ENCODE assay signal across 8 mouse cellular contexts in genomic region chr5:147293127-147293910, GRCm38 (mm10). TPM values are rescaled to one million over a fixed set of nuclear protein-coding genes. Genes with fewer than 3 reads are reported as not detected.
DNase-seq lines count a peak whose midpoint lies in the region; ATAC-seq and TF ChIP-seq lines count a peak whose summit lies in the region.

No protein-coding gene starts in this region.

- no peak for TF ChIP-seq EP300 in lung, postnatal 0 days (IDR thresholded peaks at IDR 0.05)

- intact Hi-C loops in heart, postnatal 10 days (cut with DNase I): no loop called here

- WGBS in embryonic facial prominence, embryonic 11.5 days: 16% methylated on average over 17 of the region's 18 CpGs
- 20% methylated on average over 18 of the region's 18 CpGs for WGBS in lung, postnatal 0 days

- H3K9ac ChIP-seq in ES-E14 (ENCODE audit: insufficient read depth, low read depth, low read length, poor library complexity, severe bottlenecking): no peak overlapping the region
- H3K9ac ChIP-seq in embryonic facial prominence, embryonic 11.5 days (replicated peaks; ENCODE audit: low read length): no peak overlapping the region
- H3K9ac ChIP-seq in lung, postnatal 0 days (replicated peaks; ENCODE audit: low read depth): no peak overlapping the region

- peaks cover 48% of the 10 kb centered on the region for H3K27me3 ChIP-seq in embryonic facial prominence, embryonic 11.5 days (ENCODE audit: control insufficient read depth, insufficient read depth, low read length)
- peaks cover 52% of the 10 kb centered on the region for H3K27me3 ChIP-seq in lung, postnatal 0 days (replicated peaks; ENCODE audit: insufficient read depth, low read length)

- H3K4me3 ChIP-seq in ES-E14 (ENCODE audit: insufficient read depth in 1 of 2, low read depth in 1 of 2, low read length in 2 of 2, poor library complexity in 1 of 2, severe bottlenecking in 1 of 2): peak overlapping the region in 1 of 2 experiments; percentile 18; a peak in 1 of 4 replicates
- H3K4me3 ChIP-seq in embryonic facial prominence, embryonic 11.5 days (ENCODE audit: low read depth, low read length): no peak overlapping the region
- no peak overlapping the region for H3K4me3 ChIP-seq in lung, postnatal 0 days (ENCODE audit: low read depth, low read length)

- in situ Hi-C loops in ES-E14 (cut with MboI; ENCODE audit: low sequenced_read_pairs in 2 of 2, unreplicated experiment in 2 of 2): no loop called here

- H3K4me1 ChIP-seq in ES-E14 (ENCODE audit: control insufficient read depth in 2 of 2, insufficient read depth in 2 of 2, low read length in 2 of 2, poor library complexity in 1 of 2): peaks cover 0 to 9% of the 10 kb centered on the region in 2 experiments; a peak in 1 of 4 replicates
- no peaks in the 10 kb centered on the region; the same call in 1 of the 2 replicates for H3K4me1 ChIP-seq in embryonic facial prominence, embryonic 11.5 days (ENCODE audit: control insufficient read depth, insufficient read depth, low read length)
- H3K4me1 ChIP-seq in lung, postnatal 0 days (ENCODE audit: insufficient read depth, low read depth, low read length): no peaks in the 10 kb centered on the region

- peak; percentile 89 for DNase-seq in ES-E14 (ENCODE audit: low read depth, low spot score)
- peak; percentile 82 for DNase-seq in adrenal gland, postnatal 14 days
- peak; percentile 93 for DNase-seq in embryonic facial prominence, embryonic 11.5 days (ENCODE audit: low spot score)
- DNase-seq in heart, postnatal 10 days: peak; percentile 49 to 63
- peak; percentile 55 to 83 for DNase-seq in kidney, postnatal 36 days
- DNase-seq in lung, postnatal 0 days (ENCODE audit: low spot score): peak; percentile 77
- DNase-seq in retina, adult 2 months (ENCODE audit: low read depth, low spot score): peak; percentile 42

- ATAC-seq in embryonic facial prominence, embryonic 11.5 days (replicated peaks; ENCODE audit: insufficient number of reproducible peaks, low FRiP score, low TSS enrichment, low read depth): peak; percentile 76
- ATAC-seq in lung, postnatal 0 days: peak; percentile 56
- no peak for ATAC-seq in activated CD4-positive, CD25-positive, alpha-beta regulatory T cell, adult 4 months

- no peaks in the 10 kb centered on the region for H3K9me3 ChIP-seq in ES-E14 (ENCODE audit: control insufficient read depth, insufficient read depth, low read depth, low read length)
- no peaks in the 10 kb centered on the region for H3K9me3 ChIP-seq in embryonic facial prominence, embryonic 11.5 days (replicated peaks; ENCODE audit: control insufficient read depth, low read length)
- H3K9me3 ChIP-seq in lung, postnatal 0 days (ENCODE audit: low read length): no peaks in the 10 kb centered on the region

- no peak overlapping the region for H3K27ac ChIP-seq in ES-E14 (ENCODE audit: insufficient read depth, low read depth, low read length, poor library complexity, severe bottlenecking)
- no peak overlapping the region for H3K27ac ChIP-seq in embryonic facial prominence, embryonic 11.5 days (replicated peaks; ENCODE audit: low read depth, low read length)
- no peak overlapping the region for H3K27ac ChIP-seq in lung, postnatal 0 days (ENCODE audit: low read length)

- TF ChIP-seq CTCF in lung, postnatal 0 days (IDR thresholded peaks at IDR 0.05): peak; percentile 90

- H3K36me3 ChIP-seq in ES-E14 (ENCODE audit: control insufficient read depth, insufficient read depth, low read length, poor library complexity, severe bottlenecking): no peaks in the 10 kb centered on the region
- no peaks in the 10 kb centered on the region for H3K36me3 ChIP-seq in embryonic facial prominence, embryonic 11.5 days (replicated peaks; ENCODE audit: control insufficient read depth, insufficient read depth, low read depth, low read length)
- no peaks in the 10 kb centered on the region for H3K36me3 ChIP-seq in lung, postnatal 0 days (ENCODE audit: insufficient read depth, low read length)

- H3K4me2 ChIP-seq in embryonic facial prominence, embryonic 11.5 days (ENCODE audit: low read depth, low read length): no peak overlapping the region
- no peak overlapping the region for H3K4me2 ChIP-seq in lung, postnatal 0 days (replicated peaks; ENCODE audit: low read depth, low read length)

TF ChIP-seq in ES-E14, 5 proteins besides CTCF, POLR2A, EP300 and RAD21:
- TF ChIP-seq ZNF384 (IDR thresholded peaks at IDR 0.05; ENCODE audit: low read depth, low read length): no peak
- 0 out of 2 replicates have a peak, but pooled peaks have one; percentile 31 for TF ChIP-seq MAFK (IDR thresholded peaks at IDR 0.05; ENCODE audit: insufficient read depth, low read depth, low read length)

RNA-seq across cellular contexts. Expression of gene Cdx2, which starts 13.8 kb away (rescaled TPM):
- 2.8 and 5.4 TPM in 2 replicates for total RNA-seq in ES-E14 (2012; rRNA removed)
- not detected in 2 replicates for total RNA-seq in adrenal gland, postnatal 14 days (2021)
- polyA plus RNA-seq in embryonic facial prominence, embryonic 11.5 days (2014; fragmentation: Nextera tagmentation; extraction: Ambion mirVana): not detected in 2 replicates
- not detected for total RNA-seq in heart, postnatal 10 days (2021)
- polyA plus RNA-seq in lung, postnatal 0 days (2015; fragmentation: Nextera tagmentation; extraction: Ambion mirVana): not detected in 2 replicates
- not detected for polyA plus RNA-seq in activated CD4-positive, CD25-positive, alpha-beta regulatory T cell, adult 4 months (2017; shearing (Covaris generic))

RNA-seq across cellular contexts. Expression of gene Pdx1, which starts 23.6 kb away (rescaled TPM):
- total RNA-seq in ES-E14 (2012; rRNA removed): 0.09 TPM in 1 of 2 replicates, not detected in the other
- total RNA-seq in adrenal gland, postnatal 14 days (2021): not detected in 2 replicates
- polyA plus RNA-seq in embryonic facial prominence, embryonic 11.5 days (2014; fragmentation: Nextera tagmentation; extraction: Ambion mirVana): not detected in 2 replicates
- total RNA-seq in heart, postnatal 10 days (2021): not detected
- not detected in 2 replicates for polyA plus RNA-seq in lung, postnatal 0 days (2015; fragmentation: Nextera tagmentation; extraction: Ambion mirVana)
- polyA plus RNA-seq in activated CD4-positive, CD25-positive, alpha-beta regulatory T cell, adult 4 months (2017; shearing (Covaris generic)): not detected

RNA-seq across cellular contexts. Expression of gene Urad, which starts 28.9 kb away (rescaled TPM):
- not detected in 2 replicates for total RNA-seq in ES-E14 (2012; rRNA removed)
- total RNA-seq in adrenal gland, postnatal 14 days (2021): 1.2 and 12.9 TPM in 2 replicates
- not detected in 2 replicates for polyA plus RNA-seq in embryonic facial prominence, embryonic 11.5 days (2014; fragmentation: Nextera tagmentation; extraction: Ambion mirVana)
- not detected for total RNA-seq in heart, postnatal 10 days (2021)
- not detected in 2 replicates for polyA plus RNA-seq in lung, postnatal 0 days (2015; fragmentation: Nextera tagmentation; extraction: Ambion mirVana)
- not detected for polyA plus RNA-seq in activated CD4-positive, CD25-positive, alpha-beta regulatory T cell, adult 4 months (2017; shearing (Covaris generic))

Comparison
In these comparisons a context has a peak if more than half of its experiments do, and no peak if none do; other contexts are left out.
1. DNase-seq: peak in every context shown above with its lines; median percentile 93 in embryonic facial prominence, embryonic 11.5 days; 89 in ES-E14; 82 in adrenal gland, postnatal 14 days; 77 in lung, postnatal 0 days; 69 in kidney, postnatal 36 days; 56 in heart, postnatal 10 days; 42 in retina, adult 2 months.